Mouse (Mus musculus): ENCODE measurements around the gene Wdr20. TPM values are rescaled to one million over a fixed set of nuclear protein-coding genes. Genes with fewer than 3 reads are reported as not detected.

The Wdr20 gene
- total and polyA plus RNA-seq, 3 experiments: 18.8 to 25.8 TPM; not detected in 1

- TF ChIP-seq BHLHE40 (IDR thresholded peaks at IDR 0.05; ENCODE audit: borderline replicate concordance, low read depth, low read length) (no peak), ZC3H11A (IDR thresholded peaks at IDR 0.05; ENCODE audit: low read depth, low read length) (no peak), NELFE (IDR thresholded peaks at IDR 0.05; ENCODE audit: low read depth, low read length) (no peak), TBP (IDR thresholded peaks at IDR 0.05; ENCODE audit: low read depth, low read length) (no peak), MAX (IDR thresholded peaks at IDR 0.05; ENCODE audit: low read length) (no peak), SMC3 (IDR thresholded peaks at IDR 0.05; ENCODE audit: low read depth, low read length) (no peak), POLR2AphosphoS2 (IDR thresholded peaks at IDR 0.05; ENCODE audit: low read length) (no peak), ZMIZ1 (IDR thresholded peaks at IDR 0.05; ENCODE audit: low read depth, low read length) (no peak), E2F4 (IDR thresholded peaks at IDR 0.05; ENCODE audit: borderline replicate concordance, low read depth, low read length) (no peak), ELF1 (IDR thresholded peaks at IDR 0.05; ENCODE audit: low read depth, low read length) (no peak), MYC (IDR thresholded peaks at IDR 0.05; ENCODE audit: low read depth, low read length) (no peak), USF1 (IDR thresholded peaks at IDR 0.05; ENCODE audit: low read depth, low read length) (no peak), NRF1 (IDR thresholded peaks at IDR 0.05; ENCODE audit: insufficient read depth, low read depth, low read length, poor library complexity, severe bottlenecking) (no peak), TCF12 (IDR thresholded peaks at IDR 0.05; ENCODE audit: low read depth, low read length) (no peak), GABPA (IDR thresholded peaks at IDR 0.05; ENCODE audit: low read depth, low read length) (no peak), GATA1 (IDR thresholded peaks at IDR 0.05; ENCODE audit: low read depth, low read length) (no peak)
- Histone ChIP-seq H3K27ac (ENCODE audit: control insufficient read depth, low read depth, low read length) (no peak overlapping the region), H3K36me3 (ENCODE audit: control insufficient read depth in 1 of 2, insufficient read depth in 2 of 2, low read length in 2 of 2) (no peaks in the 10 kb centered on the region), H3K9me3 (replicated peaks; ENCODE audit: insufficient read depth, low read length) (no peaks in the 10 kb centered on the region), H3K27me3 (ENCODE audit: control insufficient read depth in 1 of 2, insufficient read depth in 2 of 2, low read length in 2 of 2) (no peaks in the 10 kb centered on the region), H3K4me1 (ENCODE audit: control insufficient read depth in 1 of 2, insufficient read depth in 2 of 2, low read length in 2 of 2) (no peaks in the 10 kb centered on the region), H3K9ac (ENCODE audit: control insufficient read depth, low read depth, low read length, poor library complexity, severe bottlenecking) (no peak overlapping the region), H3K79me2 (ENCODE audit: control insufficient read depth, insufficient read depth, low read length, poor library complexity) (no peaks in the 10 kb centered on the region), H3K4me3 (ENCODE audit: control insufficient read depth in 1 of 2, insufficient read depth in 1 of 2, low read depth in 2 of 2, low read length in 2 of 2) (no peak overlapping the region)
- no peak for DNase-seq (ENCODE audit: low read depth, low spot score)
These were observed 84.6 kb downstream of the Wdr20 start for GRCm38 (mm10) chr12:110822366-110822765.

DNA sequence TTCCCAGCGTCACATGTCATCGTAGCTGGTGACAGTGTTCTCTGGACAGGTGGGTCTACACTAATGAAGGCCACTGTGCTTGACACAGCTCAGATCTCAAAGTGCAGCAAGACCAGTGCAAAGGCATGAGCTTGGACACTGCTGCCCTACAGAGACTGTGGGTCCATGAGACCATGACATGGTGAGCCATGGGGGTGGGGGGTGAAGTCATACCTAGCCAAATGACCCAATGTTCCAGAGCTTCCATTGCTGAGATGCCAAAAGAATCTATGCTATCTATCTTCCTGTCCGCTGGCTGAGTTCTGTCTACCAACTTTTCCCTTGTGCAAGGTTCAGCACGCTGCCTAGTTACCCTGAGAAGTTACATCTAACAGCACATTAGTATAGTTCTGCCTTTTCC, 91.2 kb downstream of the Wdr20 start:
- H3K4me3 ChIP-seq (ENCODE audit: control insufficient read depth in 1 of 2, insufficient read depth in 1 of 2, low read depth in 2 of 2, low read length in 2 of 2): no peak overlapping the region
- no peaks in the 10 kb centered on the region for H3K9me3 ChIP-seq (replicated peaks; ENCODE audit: insufficient read depth, low read length)
- H3K27me3 ChIP-seq (ENCODE audit: control insufficient read depth in 1 of 2, insufficient read depth in 2 of 2, low read length in 2 of 2): no peaks in the 10 kb centered on the region
- H3K27ac ChIP-seq (ENCODE audit: control insufficient read depth, low read depth, low read length): no peak overlapping the region
- no peak for TF ChIP-seq USF1 (IDR thresholded peaks at IDR 0.05; ENCODE audit: low read depth, low read length)
- no peak for TF ChIP-seq SMC3 (IDR thresholded peaks at IDR 0.05; ENCODE audit: low read depth, low read length)
- TF ChIP-seq POLR2A (IDR thresholded peaks at IDR 0.05; ENCODE audit: control insufficient read depth in 1 of 2, insufficient read depth in 1 of 2, low read depth in 1 of 2, low read length in 2 of 2, poor library complexity in 1 of 2): no peak
- TF ChIP-seq EP300 (IDR thresholded peaks at IDR 0.05; ENCODE audit: low read depth in 1 of 2, low read length in 2 of 2): no peak
- TF ChIP-seq ETS1 (IDR thresholded peaks at IDR 0.05; ENCODE audit: low read depth, low read length): no peak
- no peak for TF ChIP-seq E2F4 (IDR thresholded peaks at IDR 0.05; ENCODE audit: borderline replicate concordance, low read depth, low read length)
- no peak for TF ChIP-seq HCFC1 (IDR thresholded peaks at IDR 0.05; ENCODE audit: low read depth, low read length)
- no peak for TF ChIP-seq MAZ (IDR thresholded peaks at IDR 0.05; ENCODE audit: low read depth, low read length)
- TF ChIP-seq JUND (IDR thresholded peaks at IDR 0.05; ENCODE audit: low read depth, low read length): no peak
- TF ChIP-seq KAT2A (conservative IDR thresholded peaks at IDR 0.05; ENCODE audit: low read depth, low read length): no peak
- no peak for TF ChIP-seq MYC (IDR thresholded peaks at IDR 0.05; ENCODE audit: low read depth, low read length)
- TF ChIP-seq ZC3H11A (IDR thresholded peaks at IDR 0.05; ENCODE audit: low read depth, low read length): no peak
- no peak for TF ChIP-seq GATA1 (IDR thresholded peaks at IDR 0.05; ENCODE audit: low read depth, low read length)
- TF ChIP-seq TAL1 (IDR thresholded peaks at IDR 0.05; ENCODE audit: low read length): no peak
- TF ChIP-seq CHD1 (IDR thresholded peaks at IDR 0.05; ENCODE audit: low read depth, low read length): no peak
- no peak for TF ChIP-seq RAD21 (IDR thresholded peaks at IDR 0.05; ENCODE audit: low read depth, low read length)
- H3K4me1 ChIP-seq (ENCODE audit: control insufficient read depth in 1 of 2, insufficient read depth in 2 of 2, low read length in 2 of 2): no peaks in the 10 kb centered on the region
- no peak overlapping the region for H3K9ac ChIP-seq (ENCODE audit: control insufficient read depth, low read depth, low read length, poor library complexity, severe bottlenecking)
- H3K36me3 ChIP-seq (ENCODE audit: control insufficient read depth in 1 of 2, insufficient read depth in 2 of 2, low read length in 2 of 2): no peaks in the 10 kb centered on the region
- no peak for DNase-seq (ENCODE audit: low read depth, low spot score)
- no peaks in the 10 kb centered on the region for H3K79me2 ChIP-seq (ENCODE audit: control insufficient read depth, insufficient read depth, low read length, poor library complexity)

Data from MEL (cell line).